Mouse (Mus musculus) thymus, postnatal 10 days (tissue): Measurements from ENCODE around the gene Drg1.
"Not testable (repeated sequence)": the region's sequence is repeated elsewhere in the genome, so short reads cannot be mapped to it uniquely, and the experiment has no call there.

Experiments
- DNase-seq, 2 experiments: peaks; one replicate each; pipeline ENCODE4 v3.0.0; 2021; ENCODE audit warnings: low spot score in 2 of 2

Gene Drg1

GRCm38 (mm10) chr11:3167129-3167528, 99.1 kb downstream of the Drg1 start:
- DNase-seq = not testable (repeated sequence)

- DNase-seq = peak in 1 of 2 experiments; percentile 52
These were observed 99.9 kb downstream of the Drg1 start for GRCm38 (mm10) chr11:3166321-3166720.

DNA sequence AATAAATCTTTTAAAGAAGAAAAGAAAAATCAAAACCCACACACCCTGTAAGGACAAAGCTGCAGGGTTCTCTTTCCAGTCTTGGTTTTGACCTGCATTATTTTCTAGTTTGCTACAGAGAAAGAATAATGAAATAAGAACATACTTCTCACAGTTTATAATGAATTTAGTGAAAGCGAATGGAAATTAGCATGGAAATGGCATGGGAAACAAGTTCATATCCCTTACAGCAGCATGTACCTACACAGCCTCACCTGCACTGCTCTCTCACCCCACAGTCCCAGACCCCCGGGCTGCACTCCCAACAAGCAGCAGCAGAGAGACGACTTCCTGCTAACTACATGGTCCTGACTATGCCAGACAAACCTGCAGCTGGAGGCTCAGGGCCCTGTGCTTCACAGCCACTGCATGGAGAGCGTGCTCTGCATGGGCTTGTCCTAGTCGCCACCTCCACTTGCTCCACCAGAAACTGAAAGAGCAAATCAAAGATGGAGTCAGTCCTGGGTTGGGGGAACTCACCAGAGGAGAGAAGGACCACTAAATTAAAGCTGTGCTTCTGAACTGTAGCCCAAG, 100.9 kb downstream of the Drg1 start:
- not testable (repeated sequence) for DNase-seq

GRCm38 (mm10) chr11:3163661-3164060, 102.6 kb downstream of the Drg1 start:
- DNase-seq = not testable (repeated sequence)

GRCm38 (mm10) chr11:3163122-3163521, 103.1 kb downstream of the Drg1 start:
- DNase-seq = peak; percentile 67 to 75

- DNase-seq = peak; percentile 72 to 77
These were observed 103.8 kb downstream of the Drg1 start for GRCm38 (mm10) chr11:3162236-3162897.

DNA sequence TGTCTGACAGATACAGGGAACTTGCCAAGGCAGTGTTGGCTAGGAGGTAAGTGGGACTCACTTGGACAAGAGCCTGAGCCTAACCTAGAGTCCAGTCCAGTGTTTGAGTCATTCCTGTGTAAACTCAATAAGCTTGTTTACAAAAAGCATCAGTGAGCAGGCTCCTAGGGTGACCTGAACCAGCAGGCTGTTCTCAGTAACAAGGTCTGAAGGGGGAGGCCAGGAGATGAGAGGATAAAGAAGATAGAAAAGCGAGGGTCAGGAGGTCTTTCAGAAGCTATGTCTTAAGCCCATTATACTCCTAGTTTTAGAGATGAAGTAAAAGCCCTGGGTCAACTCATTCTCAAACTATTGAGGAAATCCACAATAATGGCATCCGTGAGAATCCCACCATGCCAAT, 104.8 kb downstream of the Drg1 start:
- DNase-seq = peak; percentile 69 to 73

DNA sequence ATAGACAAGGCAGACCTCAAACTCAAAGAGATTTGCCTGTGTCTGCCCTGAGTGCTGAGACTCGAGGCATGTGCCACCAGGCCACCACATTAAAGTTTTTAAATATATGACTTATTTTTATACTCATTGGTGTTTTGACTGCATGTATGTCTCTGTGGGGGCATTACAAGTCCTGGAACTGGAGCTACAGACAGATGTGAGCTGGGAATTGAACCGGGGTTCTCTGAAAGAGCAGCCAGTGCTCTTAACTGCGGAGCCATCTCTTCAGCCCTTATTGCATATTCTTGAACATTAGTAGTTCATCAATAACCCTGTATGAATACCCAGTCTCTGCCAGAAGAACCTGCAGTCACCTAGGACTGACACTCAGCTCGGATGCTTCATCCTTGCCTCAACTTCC, 107.4 kb downstream of the Drg1 start:
- not testable (repeated sequence) for DNase-seq

- peak; percentile 35 to 45 for DNase-seq
These were observed 108.2 kb downstream of the Drg1 start for GRCm38 (mm10) chr11:3157996-3158395.

GRCm38 (mm10) chr11:3156991-3157390, 109.2 kb downstream of the Drg1 start:
- not testable (repeated sequence) for DNase-seq

- DNase-seq = peak; percentile 71 to 73
These were observed 112.4 kb downstream of the Drg1 start for GRCm38 (mm10) chr11:3153666-3154397.

GRCm38 (mm10) chr11:3151358-3151757, 114.9 kb downstream of the Drg1 start:
- DNase-seq = not testable (repeated sequence)

DNA sequence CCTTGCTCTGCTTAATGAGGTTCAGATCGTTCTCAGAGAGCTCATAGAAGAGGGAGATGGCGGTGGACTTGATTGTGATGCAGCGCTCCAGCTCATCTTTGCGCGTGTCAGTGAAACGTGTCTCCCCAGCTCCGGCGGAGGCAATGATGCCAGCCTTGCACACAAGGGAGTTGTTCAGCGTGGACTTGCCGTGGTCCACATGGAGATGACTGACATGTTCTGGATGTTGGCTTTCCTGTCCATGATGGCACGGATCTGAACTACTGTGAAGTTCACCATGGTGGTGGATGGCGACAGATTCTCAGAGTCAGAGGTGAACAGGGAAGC, 115.6 kb downstream of the Drg1 start:
- DNase-seq = not testable (repeated sequence)

GRCm38 (mm10) chr11:3150003-3150676, 116.1 kb downstream of the Drg1 start:
- DNase-seq = peak; percentile 49 to 53

- not testable (repeated sequence) for DNase-seq
These were observed 116.7 kb downstream of the Drg1 start for GRCm38 (mm10) chr11:3149471-3149870.

DNA sequence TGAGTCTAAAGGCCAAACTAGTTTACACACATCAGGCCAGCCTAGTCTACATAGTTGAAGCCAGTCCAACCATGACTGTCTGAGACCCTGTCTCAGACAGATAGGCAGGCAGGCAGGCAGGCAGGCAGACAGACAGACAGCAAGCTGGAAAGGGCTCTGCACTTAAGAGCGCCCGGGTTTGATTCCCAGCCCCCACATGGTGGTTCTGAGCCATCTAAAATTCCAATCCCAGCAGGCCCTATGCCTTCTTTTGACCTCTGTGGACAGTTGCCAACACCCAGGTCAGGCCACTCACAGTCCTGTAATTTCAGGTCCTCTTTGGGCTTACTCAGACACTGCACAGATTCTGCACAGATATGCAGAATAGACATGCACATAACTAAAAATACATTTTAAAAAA, 119.4 kb downstream of the Drg1 start:
- DNase-seq = not testable (repeated sequence)

DNA sequence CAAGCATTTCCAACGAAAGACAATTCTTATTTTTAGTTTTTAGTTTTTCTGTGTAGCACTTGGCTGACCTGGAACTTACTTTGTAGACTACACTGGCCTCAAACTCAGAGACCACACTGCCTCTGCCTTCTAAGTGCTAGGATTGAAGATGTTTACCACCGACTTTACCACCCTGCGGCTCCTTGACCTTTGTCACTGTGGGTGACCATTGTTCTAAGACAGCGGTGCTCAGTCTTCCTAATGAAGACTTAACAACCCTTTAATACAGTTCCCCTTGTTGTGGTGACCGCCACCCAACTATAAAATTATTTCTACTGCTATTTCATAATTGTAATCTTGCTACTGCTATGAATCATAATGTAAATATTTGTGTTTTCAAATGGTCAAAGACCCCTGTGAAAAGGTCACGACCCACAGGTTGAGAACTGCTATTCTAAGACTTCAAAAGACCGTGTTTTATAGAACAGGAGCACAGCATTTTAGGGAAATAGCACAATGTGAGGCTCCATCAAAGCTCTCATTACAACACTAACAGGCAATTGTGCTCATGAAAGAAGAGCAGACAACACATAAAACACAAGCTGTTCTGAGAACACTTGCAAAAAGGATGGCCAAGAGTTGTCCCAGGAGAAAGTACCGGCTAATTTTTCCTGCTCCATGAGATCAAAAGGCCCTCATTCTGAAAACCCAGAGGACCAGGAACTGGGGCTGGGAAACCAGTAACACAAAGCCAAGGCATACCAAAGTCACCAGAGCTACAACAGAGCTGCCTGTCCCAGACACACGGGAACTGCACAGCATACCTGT, 120.7 kb downstream of the Drg1 start:
- not testable (repeated sequence) for DNase-seq

GRCm38 (mm10) chr11:3143984-3144383, 122.2 kb downstream of the Drg1 start:
- not testable (repeated sequence) for DNase-seq

DNA sequence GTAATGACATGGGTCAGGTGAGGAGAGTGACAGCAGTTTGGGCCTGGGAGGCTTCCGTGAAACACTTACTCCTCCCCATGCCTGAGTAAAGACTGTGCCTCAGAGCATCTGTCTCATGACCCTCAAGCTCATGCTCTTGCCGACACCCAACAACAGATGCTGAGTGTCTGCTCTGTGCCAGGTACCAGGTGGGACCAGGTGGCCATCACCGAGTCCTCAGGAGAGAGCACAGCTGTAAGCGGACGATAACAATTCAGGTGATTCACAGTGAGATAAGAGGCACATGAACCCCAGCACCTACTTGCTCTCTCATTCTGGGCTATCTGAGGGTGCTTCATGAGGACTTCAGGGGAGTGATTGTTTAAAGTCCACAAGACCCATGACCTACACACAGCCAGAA, 123.8 kb downstream of the Drg1 start:
- DNase-seq = peak; percentile 83

GRCm38 (mm10) chr11:3140967-3141535, 125.2 kb downstream of the Drg1 start:
- not testable (repeated sequence) for DNase-seq

GRCm38 (mm10) chr11:3138323-3138722, 127.9 kb downstream of the Drg1 start:
- DNase-seq = peak in 1 of 2 experiments; percentile 63
